Mouse (Mus musculus) thymus, postnatal 36 days (tissue): Measurements from ENCODE around the gene Clcn3.

Experiments
- DNase-seq, 2 experiments: peaks; one replicate each; pipeline ENCODE4 v3.0.0; 2022; ENCODE audit warnings: mixed read lengths in 2 of 2

The Clcn3 gene

DNA sequence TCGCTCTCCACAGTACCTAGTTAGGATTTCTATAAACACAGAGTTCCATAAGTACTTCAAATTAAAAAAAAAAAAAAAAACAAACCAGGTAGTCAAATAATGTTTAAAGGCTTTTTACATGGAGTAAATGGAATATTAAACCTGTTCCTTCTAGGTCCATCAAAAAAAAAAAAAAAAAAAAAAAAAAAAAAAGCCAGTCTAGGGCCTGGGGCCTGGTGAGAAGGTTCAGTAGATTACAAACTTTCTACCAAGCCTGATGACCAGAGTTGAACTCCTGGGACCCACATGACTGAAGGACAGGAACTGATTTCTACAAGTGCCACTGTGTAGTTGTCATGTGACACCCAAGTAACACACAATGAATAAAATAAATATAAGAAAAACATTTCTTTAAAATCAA lies 31.3 kb downstream of the Clcn3 start:
- DNase-seq, result no peak

DNA sequence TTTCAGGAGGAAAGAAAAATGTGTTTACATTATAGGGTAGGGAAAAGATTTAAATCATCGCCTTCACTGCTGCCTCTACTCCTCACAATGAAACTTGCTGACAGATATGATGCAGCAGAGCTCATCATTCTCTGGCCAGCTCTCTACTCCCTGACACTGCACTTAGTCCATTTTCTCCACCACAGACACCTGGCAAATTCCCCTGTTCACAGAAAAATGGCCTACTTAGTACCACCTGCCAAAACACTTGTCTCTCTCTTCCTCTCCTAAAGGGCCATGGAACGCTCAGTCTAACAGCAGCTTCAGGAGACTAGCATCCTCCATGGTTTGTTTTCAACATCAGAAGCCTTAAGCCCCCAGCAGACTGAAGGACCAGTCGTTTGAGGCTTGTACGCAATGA lies 31.8 kb downstream of the Clcn3 start:
- no peak for DNase-seq

DNA sequence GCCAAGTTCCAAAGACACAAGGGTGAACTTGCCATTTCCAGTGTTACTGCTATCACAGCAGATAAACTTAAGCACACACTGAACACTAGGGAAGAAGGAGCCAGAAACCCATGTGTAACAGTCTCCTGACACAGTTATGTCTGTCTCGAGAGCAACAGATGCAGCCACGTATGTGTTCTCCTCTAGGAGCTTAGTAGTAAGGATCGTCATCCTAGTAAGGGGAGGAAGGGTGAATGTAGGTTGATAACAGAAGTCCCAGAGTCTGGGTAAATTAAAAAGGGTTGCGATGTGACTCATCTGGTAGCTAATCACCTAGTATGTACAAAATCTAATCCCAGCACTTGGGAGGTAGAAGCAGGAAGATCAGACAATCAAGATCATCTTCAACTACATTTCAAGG lies 33.2 kb downstream of the Clcn3 start:
- no peak for DNase-seq

DNA sequence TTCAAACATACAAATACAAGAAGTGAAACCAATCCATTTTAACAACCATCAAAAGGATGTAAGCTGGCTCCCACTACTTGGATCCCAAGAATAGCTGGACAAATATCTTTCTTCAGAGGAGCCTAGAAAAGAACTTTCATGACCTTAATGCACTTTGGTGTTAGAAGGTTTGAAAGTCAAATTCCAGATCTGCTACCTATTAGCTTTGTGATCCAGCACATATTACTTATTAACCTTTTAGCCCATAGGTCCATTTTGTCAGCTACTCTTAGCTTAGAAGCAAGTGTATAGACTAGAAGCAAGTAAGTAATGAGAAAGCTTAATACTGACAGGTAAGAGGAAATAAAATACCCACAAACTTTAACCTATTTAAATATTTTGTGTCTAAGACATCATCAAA lies 35.6 kb downstream of the Clcn3 start:
- no peak for DNase-seq

DNA sequence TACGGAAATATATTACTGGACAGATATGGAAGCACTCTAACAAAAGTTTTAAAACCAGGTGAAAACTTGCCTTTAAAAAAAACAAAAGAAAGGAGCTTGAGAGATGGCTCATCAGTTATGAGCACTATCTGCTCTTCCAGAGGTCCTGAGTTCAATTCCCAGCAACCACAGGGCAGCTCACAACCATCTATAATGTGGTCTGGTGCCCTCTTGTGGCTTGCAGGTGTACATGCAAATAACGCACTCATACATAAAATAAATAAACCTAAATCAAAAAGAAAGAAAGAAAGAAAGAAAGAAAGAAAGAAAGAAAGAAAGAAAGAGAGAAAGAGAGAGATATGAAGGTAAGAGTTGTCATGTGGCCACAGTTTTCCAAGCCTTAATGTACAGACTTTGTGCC lies 40.2 kb downstream of the Clcn3 start:
- no peak for DNase-seq

DNA sequence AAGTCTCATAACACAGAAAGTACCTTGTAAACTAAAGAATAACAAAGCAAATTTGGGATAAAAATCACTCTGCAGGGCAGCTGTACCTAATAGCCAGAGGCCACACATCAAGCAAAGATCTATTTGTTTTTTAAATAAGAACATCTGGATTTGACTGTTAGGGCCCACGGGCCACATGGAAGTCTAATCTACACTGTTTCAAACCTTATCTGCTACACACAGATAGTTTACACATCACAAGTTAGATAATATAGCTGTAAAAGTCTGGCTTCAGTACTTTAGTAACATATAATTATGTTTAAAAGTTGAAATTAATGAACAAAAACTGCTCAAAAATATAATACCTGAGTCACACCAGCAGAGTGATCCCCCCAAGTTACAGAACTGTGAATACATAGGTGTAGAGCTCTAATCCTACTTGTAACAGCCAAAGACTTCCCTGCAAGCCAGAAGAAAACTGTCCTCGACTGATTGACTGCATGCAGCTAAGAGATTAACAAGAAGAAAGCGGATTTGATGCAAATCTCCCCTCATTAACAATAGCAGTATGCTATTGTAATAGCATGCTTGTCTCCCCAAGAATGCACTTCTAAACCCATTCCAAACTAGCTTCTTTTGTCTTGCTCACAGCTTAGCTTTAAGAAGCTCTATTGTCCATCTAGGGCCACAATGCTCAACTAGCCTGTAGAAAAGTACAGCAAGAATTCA lies 44.2 kb downstream of the Clcn3 start:
- DNase-seq, result no peak

DNA sequence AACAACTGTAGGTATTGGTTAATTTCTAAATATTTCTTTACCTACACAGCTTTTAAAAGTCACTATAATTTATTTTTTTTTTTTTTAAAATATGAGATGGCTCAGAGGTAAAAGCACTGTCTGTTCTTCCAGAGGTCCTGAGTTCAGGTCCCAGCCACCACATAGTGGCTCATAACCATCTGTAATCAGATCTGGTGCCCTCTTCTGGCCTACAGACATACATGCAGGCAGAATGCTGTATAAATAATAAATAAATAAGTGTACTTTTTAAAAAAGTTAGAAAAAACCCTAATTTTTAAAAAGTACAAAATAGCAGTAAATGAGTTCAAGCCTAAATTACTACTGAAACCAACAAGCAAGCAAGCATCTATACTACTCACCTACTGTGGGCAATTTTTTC lies 49.5 kb downstream of the Clcn3 start:
- DNase-seq, result no peak

DNA sequence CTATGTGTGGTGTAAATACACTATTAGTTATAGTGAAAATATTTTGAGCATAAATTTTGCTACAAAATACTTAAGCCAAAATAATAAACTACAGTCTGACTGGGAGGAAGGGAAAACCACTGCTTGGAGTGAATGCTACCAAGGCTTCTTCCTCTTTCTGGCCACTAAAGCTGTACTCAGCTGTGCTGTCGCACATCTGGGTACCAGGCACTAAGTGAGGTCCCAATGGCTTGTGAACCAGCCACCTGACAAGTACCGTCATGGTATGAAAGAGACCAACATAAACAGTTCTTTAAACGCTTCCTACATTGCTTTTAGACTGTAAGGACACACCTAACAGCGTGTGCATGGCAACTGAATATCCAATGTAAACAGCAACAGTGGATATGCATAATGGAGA lies 62.9 kb downstream of the Clcn3 start:
- no peak for DNase-seq

DNA sequence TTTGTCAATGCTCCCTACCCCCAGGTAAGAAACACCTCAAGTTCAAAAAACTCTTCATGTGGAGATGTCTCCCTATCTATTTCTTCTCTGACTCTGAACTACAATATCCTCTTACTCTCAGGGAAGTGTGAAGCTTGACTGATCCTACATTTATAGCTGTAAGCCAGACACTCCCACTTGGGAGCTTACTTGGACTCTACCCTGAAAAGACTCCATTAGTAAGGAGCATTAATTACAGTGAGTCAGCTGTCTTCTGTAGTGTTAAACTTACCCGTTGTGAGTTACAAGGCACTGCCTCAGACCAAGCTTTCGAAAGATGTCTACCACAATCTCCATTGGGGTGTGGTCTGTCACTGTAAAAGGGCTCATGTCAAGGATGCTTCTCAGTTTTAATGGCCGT lies 64.0 kb downstream of the Clcn3 start:
- no peak for DNase-seq

DNA sequence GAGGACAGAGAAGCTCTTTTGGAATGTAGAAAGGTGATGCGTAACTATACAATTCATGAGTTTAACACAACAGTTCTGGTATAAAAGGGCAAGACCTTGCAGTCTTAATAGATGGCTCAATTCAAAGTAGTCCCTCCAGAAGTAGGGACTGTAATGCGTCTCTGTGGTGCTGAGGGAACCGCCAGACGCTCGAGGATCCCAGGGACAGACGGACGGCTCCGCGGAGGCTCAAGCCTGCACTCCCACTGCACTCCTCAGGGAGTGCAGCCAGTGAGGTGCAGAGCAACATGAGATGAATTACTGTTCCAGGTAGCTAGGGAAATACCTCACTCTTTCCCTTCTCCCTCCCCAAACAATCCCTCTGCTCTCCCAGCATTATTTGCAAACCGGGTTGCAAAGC lies 70.5 kb downstream of the Clcn3 start:
- no peak for DNase-seq

DNA sequence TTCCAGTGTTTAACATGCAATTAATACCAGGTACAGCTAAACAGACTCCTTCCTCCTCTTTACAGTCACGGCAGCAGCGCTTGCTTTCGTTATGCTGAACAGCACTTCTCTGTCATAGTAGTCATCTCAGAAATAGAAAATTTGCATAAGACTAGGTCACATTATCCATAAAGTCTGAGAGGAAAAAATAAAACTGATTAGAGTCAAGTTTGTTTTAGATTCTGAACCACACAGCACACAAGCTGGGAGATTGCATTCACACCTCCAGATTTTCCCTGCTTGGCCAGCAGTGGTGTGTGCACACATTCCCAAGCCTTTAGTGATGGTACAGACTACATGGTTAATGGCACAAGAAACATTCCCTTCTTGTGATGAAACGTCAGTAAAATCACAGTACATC lies 71.0 kb downstream of the Clcn3 start:
- no peak for DNase-seq

DNA sequence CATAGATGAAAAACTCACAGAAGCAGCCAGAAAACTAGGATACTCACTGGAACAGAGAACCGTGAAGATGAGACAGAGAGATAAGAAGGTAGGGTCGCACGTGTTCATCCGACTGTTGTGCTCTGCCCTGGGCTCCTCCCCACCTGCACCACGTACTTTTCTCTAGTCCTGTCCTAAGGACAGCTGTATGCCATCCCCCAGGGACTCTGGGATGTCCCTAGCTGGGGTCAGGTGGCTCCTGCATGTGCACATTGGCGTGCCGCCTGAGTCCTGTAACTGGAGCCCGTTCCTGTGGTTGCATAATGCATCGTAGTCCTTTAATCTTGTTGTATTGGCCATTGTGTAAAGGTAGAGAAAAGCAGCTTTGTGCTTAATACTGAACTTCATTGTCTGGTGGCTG lies 83.0 kb downstream of the Clcn3 start:
- no peak for DNase-seq

DNA sequence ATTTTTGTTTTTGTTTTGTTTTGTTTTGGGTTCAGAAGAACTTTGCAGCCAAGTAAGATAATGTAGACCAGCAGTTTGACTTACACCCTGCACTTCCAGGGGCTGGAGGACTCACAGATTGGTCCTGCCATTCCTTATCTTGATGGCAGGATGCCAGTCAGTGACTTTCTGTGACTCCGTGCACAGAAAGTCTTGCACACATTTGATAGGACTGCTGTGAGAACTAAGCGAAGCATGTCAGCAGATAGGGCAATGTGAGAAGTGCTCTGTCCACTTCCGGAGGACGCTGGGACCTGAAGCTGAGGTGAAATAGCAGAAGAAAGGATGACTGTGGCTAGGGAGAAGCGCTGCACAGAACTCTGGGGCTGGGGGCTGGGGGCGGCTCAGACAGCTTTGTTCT lies 87.2 kb downstream of the Clcn3 start:
- no peak for DNase-seq

DNA sequence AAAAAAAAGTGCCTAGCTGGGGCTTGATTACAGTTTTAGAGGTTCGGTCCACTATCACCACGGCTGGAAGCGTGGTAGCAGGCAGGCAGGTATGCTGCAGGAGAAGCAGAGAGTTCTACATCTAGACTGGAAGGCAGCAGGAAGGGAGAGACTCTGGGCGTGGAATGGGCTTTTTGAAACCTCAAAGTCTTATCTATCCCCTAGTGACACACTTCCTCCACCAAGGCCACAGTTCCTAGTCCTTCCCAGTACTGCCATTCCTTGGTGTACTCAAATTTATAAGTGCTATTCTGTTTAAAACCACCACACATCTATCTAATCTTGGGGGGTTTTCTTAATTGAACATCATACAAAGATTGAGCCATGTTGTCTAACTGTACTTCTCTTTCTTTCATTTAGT lies 91.3 kb downstream of the Clcn3 start:
- no peak for DNase-seq

DNA sequence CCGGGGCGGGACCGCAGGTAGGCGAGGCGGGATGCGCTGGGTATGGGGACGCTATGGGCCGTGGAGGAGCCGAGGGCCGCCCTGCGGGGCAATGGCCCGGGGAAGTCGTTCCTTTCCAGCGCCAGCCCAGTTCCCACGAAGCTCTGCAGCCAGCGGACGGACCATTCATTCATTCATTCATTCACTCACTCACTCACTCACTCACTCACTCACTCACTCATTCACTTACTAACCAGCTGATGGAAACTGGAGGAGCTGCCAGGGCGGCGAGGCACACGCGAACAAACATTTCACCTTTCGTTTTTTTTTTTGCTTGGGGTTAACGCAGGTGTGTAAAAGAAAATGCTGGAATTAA lies 92.6 kb downstream of the Clcn3 start:
- DNase-seq, result no peak

DNA sequence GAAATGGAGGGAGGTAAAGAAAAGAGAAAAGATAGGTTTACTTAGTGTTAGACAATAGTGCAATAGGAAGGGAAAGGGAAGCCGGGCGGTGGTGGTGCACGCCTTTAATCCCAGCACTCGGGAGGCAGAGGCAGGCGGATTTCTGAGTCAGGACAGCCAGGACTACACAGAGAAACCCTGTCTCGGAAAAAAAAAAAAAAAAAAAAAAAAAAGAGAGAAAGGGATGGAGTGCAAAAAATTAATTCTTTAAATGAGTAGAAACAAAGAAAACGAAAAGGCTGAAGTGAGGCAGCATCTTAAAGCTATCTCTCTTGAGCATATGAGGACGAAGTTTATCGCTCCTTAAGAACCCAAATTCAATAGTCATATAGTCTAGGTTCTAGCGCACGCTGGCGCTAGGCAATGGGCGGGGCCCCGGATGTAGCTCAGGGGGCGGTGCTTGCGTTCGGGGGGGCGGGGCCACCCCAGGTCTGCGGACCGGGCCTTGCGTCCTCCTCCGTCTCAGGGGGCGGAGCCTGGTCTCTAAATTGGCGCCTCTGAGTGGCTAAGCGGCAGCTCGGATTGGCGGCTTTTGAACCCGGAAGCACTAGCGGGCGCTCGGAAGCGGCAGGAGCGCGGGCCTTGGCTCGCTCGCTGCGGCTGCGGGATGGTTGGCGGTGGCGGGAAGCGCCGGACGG lies 93.1 kb downstream of the Clcn3 start, which contains the start of gene Hpf1:
Gene Hpf1 (plus strand): TSS at position 576 of the 677 bp plus-strand sequence.
- peak; percentile 93 to 97 for DNase-seq

DNA sequence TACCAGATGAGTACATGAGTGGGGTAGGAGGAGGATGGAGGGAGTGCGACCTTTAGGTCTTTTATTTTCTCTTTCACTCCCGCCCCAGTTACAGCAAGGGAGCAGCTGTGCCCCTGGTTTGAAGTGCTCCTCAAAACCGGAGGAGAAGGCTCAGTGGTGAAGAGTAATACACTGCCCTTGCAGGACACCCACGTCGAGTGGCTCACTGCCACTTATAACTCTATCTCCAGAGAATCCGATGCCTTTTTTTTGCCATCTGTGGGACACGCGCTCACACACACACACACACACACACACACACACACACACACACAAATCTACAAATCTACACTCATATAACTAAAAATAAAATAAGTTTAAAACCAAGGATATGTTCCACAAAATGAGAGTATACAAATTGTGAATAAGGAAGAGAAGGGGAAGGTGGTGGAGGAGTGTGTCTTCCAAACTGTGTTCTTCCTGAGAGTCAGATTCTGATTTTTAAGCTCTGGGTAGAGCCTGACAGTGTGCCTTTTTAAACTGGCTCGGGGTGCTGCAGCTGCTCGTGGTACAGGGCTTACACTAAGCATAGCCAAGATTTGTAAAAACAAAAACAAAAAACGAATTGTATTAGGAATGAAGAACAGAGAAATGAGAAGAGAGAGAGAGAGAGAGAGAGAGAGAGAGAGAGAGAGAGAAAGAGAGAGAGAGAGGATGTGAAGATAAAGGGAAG lies 93.8 kb downstream of the Clcn3 start:
- no peak for DNase-seq

DNA sequence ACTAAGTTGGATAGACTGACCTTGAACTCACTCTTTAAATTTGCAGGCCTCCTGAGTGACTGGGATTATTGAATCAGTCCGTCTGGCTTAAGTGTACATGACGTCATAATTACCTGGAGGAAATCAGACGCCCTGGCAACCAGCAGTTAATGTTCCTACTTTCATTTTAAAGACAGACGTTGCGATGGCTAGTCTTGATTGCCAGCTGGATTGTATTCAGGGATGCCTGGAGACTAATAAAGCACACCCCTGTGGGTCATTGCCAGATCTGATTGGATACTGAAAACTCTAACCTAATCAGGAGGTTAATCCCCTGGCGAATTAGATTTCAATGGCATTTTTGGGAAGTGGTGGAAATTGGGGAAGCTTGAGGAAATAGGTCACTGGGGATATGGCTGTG lies 96.4 kb downstream of the Clcn3 start:
- DNase-seq, result no peak

DNA sequence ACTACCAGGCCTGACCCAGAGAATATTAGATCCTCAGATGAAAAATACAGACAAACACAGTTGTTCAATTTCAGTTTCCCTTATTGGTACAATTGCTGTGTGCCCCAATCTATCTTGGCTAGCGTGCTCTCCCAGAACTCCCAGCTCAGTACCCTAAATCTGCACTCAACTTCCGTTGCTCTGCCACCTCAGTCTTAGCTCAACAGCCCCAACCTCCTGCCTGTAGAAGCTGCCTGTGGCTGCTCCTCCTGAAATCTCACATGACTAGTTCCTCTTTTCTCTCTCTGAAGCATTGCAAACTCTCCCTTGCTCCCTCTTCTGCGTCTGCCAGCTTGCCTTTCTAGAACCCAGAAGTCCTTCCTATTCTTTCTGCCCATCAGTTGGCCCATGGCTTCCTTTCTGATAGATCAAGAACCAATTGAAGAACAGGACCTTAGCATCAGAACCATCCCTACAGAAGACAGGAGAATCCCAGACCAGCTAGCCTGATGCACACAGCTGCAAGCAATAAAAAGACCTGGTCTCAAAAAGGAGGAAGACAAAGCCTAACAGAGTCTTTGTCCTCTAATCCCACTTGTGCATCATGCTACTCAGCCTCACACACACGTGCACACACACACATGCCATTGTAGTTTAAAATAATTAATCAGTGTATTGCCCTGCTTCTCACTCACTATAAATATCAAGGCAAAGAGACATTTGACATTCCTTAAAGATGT lies 99.5 kb downstream of the Clcn3 start:
- no peak for DNase-seq

DNA sequence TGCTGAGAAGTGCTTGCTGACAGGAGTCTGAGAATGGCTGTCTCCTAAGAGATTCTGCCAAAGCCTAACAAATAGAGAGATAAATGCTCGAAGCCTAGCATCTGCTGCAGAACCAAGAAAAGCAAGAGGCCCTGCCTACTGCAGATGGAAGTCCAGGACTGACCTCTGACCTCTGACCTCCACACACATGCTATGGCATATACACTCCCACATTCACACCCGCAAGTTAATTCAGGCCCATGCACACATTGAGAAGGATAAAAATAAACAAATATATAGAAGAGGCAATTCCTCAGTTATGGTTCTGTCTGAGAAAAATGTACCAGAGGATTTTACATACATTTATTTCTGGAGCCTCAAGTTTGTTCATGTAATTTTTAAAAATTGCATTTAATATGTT lies 104.5 kb downstream of the Clcn3 start:
- no peak for DNase-seq

DNA sequence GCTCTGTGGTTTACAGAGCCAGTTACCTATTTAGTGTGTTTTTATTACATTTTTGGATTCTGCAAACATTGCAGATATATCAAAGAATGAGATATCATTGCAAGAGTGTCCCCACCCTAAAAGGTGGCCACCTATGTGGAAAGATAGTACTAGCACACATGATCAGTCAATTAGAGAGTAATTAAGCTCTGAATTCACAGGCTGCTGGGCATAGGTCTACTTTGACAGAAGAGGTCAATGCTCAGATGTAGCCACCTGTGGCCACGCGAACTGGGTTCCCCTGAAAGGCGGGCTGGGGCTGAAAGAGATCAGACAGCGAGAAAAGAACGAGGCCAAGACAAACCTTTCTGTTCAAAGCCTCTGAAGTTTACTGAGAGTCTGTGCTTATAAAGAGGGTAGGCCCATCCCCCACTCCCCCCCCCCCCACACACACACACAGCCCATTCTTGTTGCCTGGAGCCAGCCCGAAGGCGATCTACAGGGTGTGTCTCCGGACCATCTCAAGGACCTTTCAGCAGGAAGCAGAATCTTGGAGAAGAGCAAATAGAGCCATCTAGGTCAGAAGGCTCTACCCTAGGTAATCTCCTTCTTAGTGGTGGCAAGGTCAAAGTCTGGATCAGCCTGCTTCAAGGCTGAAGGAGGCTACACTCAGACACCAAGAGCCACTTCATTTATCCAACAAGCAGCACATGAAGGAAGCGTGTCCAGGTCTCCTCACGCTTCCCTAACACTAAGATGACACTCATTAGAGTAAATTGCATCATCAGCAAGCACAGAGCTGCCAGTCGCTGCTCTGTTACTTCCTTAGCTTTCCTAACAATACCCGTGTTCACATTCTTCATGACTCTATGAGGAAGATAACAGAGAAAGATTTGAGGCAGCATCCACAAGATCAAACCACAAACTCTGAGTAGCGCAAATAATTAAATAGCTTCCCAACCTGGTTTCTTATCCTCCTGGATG lies 112.6 kb downstream of the Clcn3 start:
- no peak for DNase-seq

DNA sequence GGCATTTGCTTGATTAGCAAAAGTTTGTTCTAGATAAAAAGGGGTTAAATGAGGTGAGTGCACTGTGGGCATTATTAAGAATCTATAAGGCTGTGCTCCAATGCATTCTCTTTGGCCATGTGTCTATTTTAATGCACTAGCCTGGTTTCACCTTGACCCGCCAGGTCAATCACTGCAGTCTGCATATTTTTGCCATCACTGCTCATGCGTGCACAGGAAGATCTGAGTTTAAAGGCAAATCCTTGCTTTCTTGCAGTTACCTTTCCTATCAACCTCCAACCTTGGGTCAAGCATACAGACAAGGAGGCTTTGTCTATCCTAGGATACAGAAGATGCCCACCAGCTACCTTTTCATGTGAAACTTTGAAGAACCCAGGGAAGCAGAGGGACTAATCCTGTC lies 113.3 kb downstream of the Clcn3 start:
- DNase-seq, result no peak
